Mouse (Mus musculus) testis, adult 2 months (tissue): ENCODE measurements around the gene Slc5a11. TPM values are rescaled to one million over a fixed set of nuclear protein-coding genes. Genes with fewer than 3 reads are reported as not detected.

Experiments used
- H3K27ac ChIP-seq: fragments of 200-500 bp; 2 replicates; pipeline ENCODE4 v1.5.1; 2012; ENCODE audit warnings: low read depth, low read length; ENCODE audit not compliant: control insufficient read depth, insufficient read depth
- H3K27me3 ChIP-seq: fragments of 200-500 bp; 2 replicates; pipeline ENCODE4 v1.6.1; 2012; ENCODE audit warnings: mild to moderate bottlenecking, low read length, moderate library complexity; ENCODE audit not compliant: control insufficient read depth, insufficient read depth
- H3K36me3 ChIP-seq: fragments of 200-500 bp; 2 replicates; pipeline ENCODE4 v1.6.1; 2012; ENCODE audit warnings: mild to moderate bottlenecking, low read length; ENCODE audit not compliant: control insufficient read depth, insufficient read depth
- H3K4me1 ChIP-seq: fragments of 200-500 bp; 2 replicates; pipeline ENCODE4 v1.6.1; 2012; ENCODE audit warnings: low read length; ENCODE audit not compliant: control insufficient read depth, insufficient read depth
- H3K4me3 ChIP-seq: fragments of 200-500 bp; 2 replicates; pipeline ENCODE4 v1.5.1; 2012; ENCODE audit warnings: low read depth, mild to moderate bottlenecking, low read length, moderate library complexity, mixed read lengths; ENCODE audit not compliant: control insufficient read depth
- CTCF ChIP-seq: fragments of 200-500 bp; IDR thresholded peaks from 2 replicates; pipeline ENCODE4 v1.5.1; 2012; ENCODE audit warnings: low read depth, mild to moderate bottlenecking, inconsistent platforms, low read length, moderate library complexity; ENCODE audit not compliant: control insufficient read depth, insufficient read depth, insufficient replicate concordance
- POLR2A ChIP-seq: fragments of 200-500 bp; IDR thresholded peaks from 2 replicates; pipeline ENCODE4 v1.6.1; 2012; ENCODE audit warnings: low read depth, mild to moderate bottlenecking, inconsistent platforms, low read length, moderate library complexity; ENCODE audit not compliant: control insufficient read depth
- polyA plus RNA-seq: library from polyadenylated mRNA; depleted of rRNA; stranded (reverse); fragments of >200 nt; gene quantifications from 2 replicates; pipeline ENCODE4 v1.2.3, GENCODE M21; 2012

Slc5a11 gene
- polyA plus RNA-seq, 1 experiment, result 0.10 TPM

DNA sequence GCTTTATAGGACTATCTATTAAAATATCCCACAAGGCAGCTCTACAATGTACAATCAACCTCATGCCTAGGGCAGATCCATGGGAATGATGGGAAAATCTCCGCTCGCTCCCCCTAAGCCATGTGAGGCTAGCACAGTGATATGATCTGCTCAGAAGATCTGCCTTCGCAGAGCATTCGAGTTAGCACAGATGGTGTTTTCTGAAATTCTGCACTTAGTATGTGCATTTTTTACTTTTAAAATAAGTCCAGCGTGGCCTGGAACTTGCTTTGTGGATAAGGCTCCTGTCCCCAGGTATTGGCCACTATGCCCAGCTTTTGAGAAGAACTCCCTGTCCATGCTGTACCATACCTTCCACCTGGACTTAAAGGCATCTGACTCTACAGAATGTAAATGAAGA, 71.3 kb downstream of the Slc5a11 start:
- no peak for TF ChIP-seq POLR2A
- no peak for TF ChIP-seq CTCF
- H3K4me1 ChIP-seq, result no peaks in the 10 kb centered on the region
- peaks cover 2% of the 10 kb centered on the region for H3K36me3 ChIP-seq
- no peak overlapping the region for H3K27ac ChIP-seq
- H3K4me3 ChIP-seq, result no peak overlapping the region
- no peaks in the 10 kb centered on the region for H3K27me3 ChIP-seq

DNA sequence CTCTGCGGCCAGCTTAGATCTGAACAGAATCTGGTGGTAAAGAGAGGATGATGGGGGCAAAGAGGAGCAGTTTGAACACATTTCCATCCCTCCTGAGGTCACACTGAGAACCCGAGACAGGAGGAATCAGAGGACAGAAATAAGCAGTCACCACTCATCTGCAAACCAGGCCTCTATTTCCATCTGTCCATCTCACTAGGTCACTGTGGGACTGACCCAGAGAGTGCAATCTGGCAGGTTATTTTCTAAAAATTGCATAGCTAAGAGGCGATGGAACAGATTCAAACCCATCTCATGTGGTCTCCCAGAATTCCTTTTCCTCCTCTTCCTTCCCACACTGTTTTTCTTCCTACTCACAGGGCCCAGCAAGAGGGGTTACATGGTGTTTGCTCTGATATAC, 73.3 kb downstream of the Slc5a11 start:
- no peaks in the 10 kb centered on the region for H3K4me1 ChIP-seq
- H3K36me3 ChIP-seq, result peaks cover 2% of the 10 kb centered on the region
- no peak for TF ChIP-seq POLR2A
- TF ChIP-seq CTCF, result no peak
- no peak overlapping the region for H3K27ac ChIP-seq
- no peaks in the 10 kb centered on the region for H3K27me3 ChIP-seq
- no peak overlapping the region for H3K4me3 ChIP-seq

DNA sequence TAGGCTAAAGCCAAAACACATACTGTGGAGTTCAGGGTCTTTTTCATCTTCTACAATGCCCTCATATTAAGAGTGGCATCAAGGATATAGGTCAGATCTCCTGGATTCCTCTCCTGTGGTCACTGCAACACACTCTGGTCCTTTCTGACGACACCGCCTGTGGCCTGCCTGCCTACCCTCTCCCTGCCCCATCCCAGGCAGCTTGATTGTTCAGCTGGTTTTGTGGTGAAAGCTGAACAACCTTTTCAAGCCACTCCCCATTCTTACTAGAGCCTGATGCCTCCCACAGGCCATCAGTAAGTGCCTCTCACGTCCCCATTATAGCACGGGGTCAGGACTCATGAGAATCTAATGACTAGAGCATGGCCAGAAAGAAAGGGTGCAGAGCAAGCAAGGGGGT, 74.6 kb downstream of the Slc5a11 start:
- Histone ChIP-seq H3K4me1 (no peaks in the 10 kb centered on the region), H3K27me3 (no peaks in the 10 kb centered on the region), H3K36me3 (peaks cover 2% of the 10 kb centered on the region), H3K27ac (no peak overlapping the region), H3K4me3 (no peak overlapping the region)
- no peak for TF ChIP-seq POLR2A
- no peak for TF ChIP-seq CTCF

DNA sequence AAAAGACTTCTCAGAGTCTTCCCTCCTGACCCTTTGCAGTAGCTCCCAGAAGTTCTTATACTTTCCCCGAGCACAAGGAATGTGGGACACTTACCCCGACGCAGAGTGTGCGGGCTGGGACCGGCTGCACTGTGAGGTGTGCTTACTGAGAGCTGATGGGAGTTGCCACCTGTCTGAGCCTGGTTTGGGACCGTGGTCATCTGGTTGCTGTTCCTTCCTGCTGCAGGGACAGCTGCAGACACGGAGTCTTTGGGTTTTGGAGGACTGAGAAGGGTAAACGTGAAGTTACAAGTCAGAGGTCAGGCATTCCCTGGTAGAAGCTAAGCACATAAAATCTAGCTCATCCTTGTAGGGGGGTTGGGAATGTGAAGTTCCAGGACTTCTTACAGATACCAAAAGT, 77.4 kb downstream of the Slc5a11 start:
- H3K4me1 ChIP-seq, result no peaks in the 10 kb centered on the region
- no peaks in the 10 kb centered on the region for H3K27me3 ChIP-seq
- no peak overlapping the region for H3K4me3 ChIP-seq
- no peak for TF ChIP-seq POLR2A
- no peak for TF ChIP-seq CTCF
- no peak overlapping the region for H3K27ac ChIP-seq
- H3K36me3 ChIP-seq, result no peaks in the 10 kb centered on the region; the same call in 1 of the 2 replicates

DNA sequence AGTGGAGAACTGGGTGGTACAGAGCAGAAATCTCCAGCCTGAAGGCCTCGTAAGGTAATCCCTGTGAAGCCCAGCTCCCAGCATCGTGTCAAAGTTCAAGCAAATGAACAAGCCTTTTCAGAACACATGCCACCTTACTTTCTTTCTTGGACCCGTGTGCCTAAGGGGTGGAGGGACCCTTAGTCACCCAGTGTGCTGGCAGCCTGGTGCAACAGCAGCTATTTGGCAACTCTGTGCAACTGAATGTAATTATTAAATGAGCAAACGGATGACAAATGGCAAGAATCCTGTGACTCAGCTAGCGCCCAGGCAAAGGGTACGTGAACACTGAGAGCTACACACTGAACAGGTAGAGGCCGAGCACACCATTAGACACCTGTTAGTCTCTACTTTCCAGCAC, 79.3 kb downstream of the Slc5a11 start:
- no peak for TF ChIP-seq CTCF
- TF ChIP-seq POLR2A, result no peak
- H3K36me3 ChIP-seq, result no peaks in the 10 kb centered on the region; the same call in 1 of the 2 replicates
- no peaks in the 10 kb centered on the region for H3K4me1 ChIP-seq
- H3K4me3 ChIP-seq, result no peak overlapping the region
- no peak overlapping the region for H3K27ac ChIP-seq
- H3K27me3 ChIP-seq, result no peaks in the 10 kb centered on the region

DNA sequence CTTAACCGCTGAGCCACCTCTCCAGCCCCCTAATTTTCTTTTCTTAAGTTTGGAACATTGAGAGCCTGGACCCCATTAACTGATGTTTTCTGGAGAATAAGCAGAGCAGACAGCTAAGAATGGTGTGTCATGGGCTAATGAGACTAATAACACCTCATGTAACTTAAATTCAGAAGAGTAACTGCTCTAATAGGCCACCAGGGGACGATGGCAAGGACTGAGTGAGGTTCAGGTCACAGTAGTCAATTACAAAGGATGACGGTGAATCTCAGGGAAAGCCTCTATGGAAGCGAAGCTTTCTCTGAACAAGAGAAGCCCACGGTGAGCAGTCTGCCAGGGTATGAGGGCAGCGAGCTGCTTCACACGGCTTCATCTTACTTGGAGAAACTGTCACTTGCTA, 80.8 kb downstream of the Slc5a11 start:
- no peaks in the 10 kb centered on the region for H3K4me1 ChIP-seq

DNA sequence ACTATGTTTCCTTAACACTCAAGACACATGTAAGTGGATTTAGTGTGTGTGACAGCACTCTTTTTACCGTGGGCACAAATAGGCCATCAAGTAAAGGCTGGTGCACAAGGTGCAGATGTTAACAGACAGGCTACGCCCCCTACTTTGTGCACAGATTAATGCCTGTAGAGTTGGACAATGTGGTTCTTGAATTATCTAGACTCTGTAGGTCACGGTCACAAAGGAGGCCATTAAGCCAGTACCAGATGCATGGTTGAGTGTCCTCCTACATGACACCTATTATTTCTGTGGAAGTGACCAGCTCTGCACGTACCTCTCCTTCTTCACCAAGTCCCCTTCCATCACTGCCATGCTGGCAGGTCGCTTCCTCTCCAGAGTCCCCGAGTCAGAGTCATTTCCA, 81.5 kb downstream of the Slc5a11 start:
- no peak overlapping the region for H3K27ac ChIP-seq
- H3K36me3 ChIP-seq, result no peaks in the 10 kb centered on the region; the same call in 1 of the 2 replicates
- no peaks in the 10 kb centered on the region for H3K4me1 ChIP-seq
- H3K4me3 ChIP-seq, result no peak overlapping the region
- H3K27me3 ChIP-seq, result no peaks in the 10 kb centered on the region
- TF ChIP-seq POLR2A, result no peak
- no peak for TF ChIP-seq CTCF

More for the DNA sequence above, 80.8 kb downstream of the Slc5a11 start:
- Histone ChIP-seq H3K36me3 (no peaks in the 10 kb centered on the region; the same call in 1 of the 2 replicates), H3K27me3 (no peaks in the 10 kb centered on the region), H3K27ac (no peak overlapping the region), H3K4me3 (no peak overlapping the region)
- TF ChIP-seq CTCF (no peak), POLR2A (no peak)

DNA sequence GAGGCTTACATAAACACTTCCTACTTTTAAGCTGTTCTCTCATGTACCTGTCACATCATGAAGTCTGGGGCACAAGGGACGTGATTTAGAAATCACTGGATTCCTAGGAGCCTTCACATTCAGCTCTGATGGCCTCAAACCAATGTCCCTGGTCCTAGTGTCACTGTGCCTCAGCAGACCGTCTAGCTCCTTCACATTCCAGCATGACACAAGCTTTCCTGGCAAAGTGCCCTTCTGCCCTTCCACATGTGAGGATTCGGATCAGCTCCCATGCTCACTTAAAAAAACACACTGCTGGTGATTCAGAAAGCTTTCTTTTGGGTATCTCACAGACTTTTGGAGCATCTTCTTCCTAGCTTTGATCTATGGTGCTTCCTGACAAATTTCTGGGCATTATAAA, 83.6 kb downstream of the Slc5a11 start:
- no peaks in the 10 kb centered on the region for H3K4me1 ChIP-seq
- H3K27me3 ChIP-seq, result no peaks in the 10 kb centered on the region
- no peak for TF ChIP-seq CTCF
- TF ChIP-seq POLR2A, result no peak
- H3K4me3 ChIP-seq, result no peak overlapping the region
- no peaks in the 10 kb centered on the region; the same call in 1 of the 2 replicates for H3K36me3 ChIP-seq
- H3K27ac ChIP-seq, result no peak overlapping the region
